Mouse (Mus musculus): ENCODE results near the gene Slc10a3. TPM values are rescaled to one million over a fixed set of nuclear protein-coding genes. Genes with fewer than 3 reads are reported as not detected.

Gene Slc10a3
- 10 to 100 TPM; 16.9 to 19.6 TPM for total RNA-seq (2023)

DNA sequence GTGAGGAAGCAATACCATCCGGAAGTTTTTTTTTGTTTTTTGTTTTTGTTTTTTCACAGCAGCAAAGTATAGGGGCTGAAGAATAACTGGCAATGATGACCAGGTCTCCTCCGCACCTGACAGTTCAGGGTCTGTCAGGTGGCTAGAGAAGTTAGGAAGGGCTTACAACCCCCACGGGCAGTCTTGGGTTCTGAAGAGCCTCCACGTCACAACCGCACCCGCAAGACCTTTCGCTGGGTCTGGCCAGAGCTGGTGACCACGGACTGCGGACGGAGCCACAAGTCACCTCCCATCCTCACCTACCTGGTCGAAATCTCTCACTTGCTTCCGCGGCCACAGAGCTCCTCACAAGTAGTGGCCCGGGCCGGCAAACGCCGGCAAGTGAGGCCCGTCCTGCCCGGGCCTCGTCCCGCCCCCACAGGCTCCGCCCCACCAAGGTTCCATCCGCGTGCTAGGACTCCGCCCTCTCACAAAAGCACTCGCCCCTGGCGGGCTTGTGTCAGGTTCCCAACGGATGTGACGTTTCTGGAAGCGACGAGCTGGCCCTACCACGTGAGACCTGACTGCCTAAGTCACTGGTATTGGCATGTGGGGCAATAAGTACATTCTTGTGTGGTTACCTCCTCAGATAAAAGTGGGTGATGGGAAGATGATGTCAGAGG is at the start of gene Slc10a3, which contains the start of gene Ubl4a:
TSS of gene Slc10a3 (minus strand) at position 462 of the 662 bp plus-strand sequence.
TSS of gene Ubl4a (minus strand) at position 331 of the 662 bp plus-strand sequence.

GRCm38 (mm10) chrX:74392535-74393443 is 19.6 kb upstream of the Slc10a3 start, which contains the start of the genes Fam3a and Ikbkg:
TSS of gene Fam3a (minus strand) at chrX:74393272.
TSS of gene Ikbkg (plus strand) at chrX:74393290.

GRCm38 (mm10) chrX:74353467-74353770 is 19.7 kb downstream of the Slc10a3 start, which contains the start of gene Lage3:
TSS of gene Lage3 (minus strand) at chrX:74353618.

DNA sequence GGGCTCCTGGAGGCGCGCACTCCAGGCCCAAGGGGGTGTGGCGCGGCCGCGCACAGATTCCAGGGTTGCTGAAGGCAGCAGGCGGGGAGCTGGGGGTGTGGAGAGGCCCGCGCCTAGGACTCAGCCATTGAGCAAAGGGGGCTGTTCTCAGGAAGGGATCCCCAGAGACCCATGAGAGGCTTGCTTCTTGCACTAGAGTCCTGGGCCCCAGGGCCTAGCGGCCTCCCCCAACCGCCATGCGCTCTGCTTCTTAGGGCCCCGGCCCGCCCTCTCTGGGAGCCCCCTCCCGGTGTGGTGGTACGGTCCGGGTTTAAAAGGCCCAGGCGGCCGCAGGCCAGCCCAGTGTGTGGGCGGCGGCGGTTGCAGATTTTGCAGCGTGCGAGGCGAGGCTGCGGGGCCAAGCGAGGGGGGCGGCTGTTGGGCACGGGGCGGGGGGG is 44.4 kb downstream of the Slc10a3 start, which contains the start of gene Plxna3:
TSS of gene Plxna3 (plus strand) at position 342 of the 437 bp plus-strand sequence.

Other genes starting within 250 kb of the Slc10a3 start
- gene Opn1mw, start 245.9 kb downstream of the Slc10a3 start, total RNA-seq (2023) = not detected
- gene Mecp2, start 238.0 kb downstream of the Slc10a3 start, total RNA-seq (2023) = 10 to 100 TPM; 52.2 to 53.0 TPM
- gene Tex28, start 205.5 kb downstream of the Slc10a3 start, total RNA-seq (2023) = not detected
- gene Tktl1, start 196.1 kb downstream of the Slc10a3 start, total RNA-seq (2023) = 1 to 10 TPM in 1 of 2 experiments, under 1 TPM in 1; 0.30 to 2.2 TPM
- 100 to 1,000 TPM; 663 to 672 TPM for gene Flna, start 123.5 kb downstream of the Slc10a3 start, total RNA-seq (2023)
- gene Emd, start 118.7 kb downstream of the Slc10a3 start, total RNA-seq (2023) = 10 to 100 TPM; 64.3 to 65.0 TPM
- gene Rpl10, start 102.5 kb downstream of the Slc10a3 start, total RNA-seq (2023) = 100 to 1,000 TPM; 634 to 720 TPM
- gene Taz, start 91.4 kb downstream of the Slc10a3 start, total RNA-seq (2023) = 10 to 100 TPM; 64.9 to 73.4 TPM
- gene Dnase1l1, start 91.0 kb downstream of the Slc10a3 start, total RNA-seq (2023) = 10 to 100 TPM; 10.7 to 13.7 TPM
- gene Atp6ap1, start 76.3 kb downstream of the Slc10a3 start, total RNA-seq (2023) = 10 to 100 TPM; 89.1 to 92.3 TPM
- 100 to 1,000 TPM; 194 to 226 TPM for gene Gdi1, start 68.4 kb downstream of the Slc10a3 start, total RNA-seq (2023)
- gene Fam50a, start 60.3 kb downstream of the Slc10a3 start, total RNA-seq (2023) = 10 to 100 TPM; 56.6 to 62.8 TPM
- gene Plxna3, start 44.3 kb downstream of the Slc10a3 start, total RNA-seq (2023) = 10 to 100 TPM in 1 of 2 experiments, 1 to 10 TPM in 1; 9.4 to 12.8 TPM
- gene Lage3, start 19.7 kb downstream of the Slc10a3 start, total RNA-seq (2023) = 10 to 100 TPM; 24.0 to 30.7 TPM
- gene Ubl4a, start 131 bp downstream of the Slc10a3 start, total RNA-seq (2023) = 10 to 100 TPM; 29.1 to 33.7 TPM
- 10 to 100 TPM; 19.0 to 24.6 TPM for gene Fam3a, start 19.9 kb upstream of the Slc10a3 start, total RNA-seq (2023)
- 10 to 100 TPM; 46.0 to 58.1 TPM for gene Ikbkg, start 19.9 kb upstream of the Slc10a3 start, total RNA-seq (2023)
- 10 to 100 TPM; 28.3 to 30.1 TPM for gene G6pdx, start 55.8 kb upstream of the Slc10a3 start, total RNA-seq (2023)
- gene Gm6880, start 108.0 kb upstream of the Slc10a3 start, total RNA-seq (2023) = not detected
- not detected for gene Olfr1326-ps1, start 201.5 kb upstream of the Slc10a3 start, total RNA-seq (2023)
- gene Olfr1325, start 219.3 kb upstream of the Slc10a3 start, total RNA-seq (2023) = not detected

All from T-cell, adult 66 days (primary cell).